Mouse (Mus musculus) heart, postnatal 0 days (tissue): ENCODE data around the gene Ttc30a1.
"Not testable (repeated sequence)": the region's sequence is repeated elsewhere in the genome, so short reads cannot be mapped to it uniquely, and the experiment has no call there.

Source experiments
- CTCF ChIP-seq: IDR thresholded peaks from 2 replicates; pipeline ENCODE4 v1.5.1; 2016; ENCODE audit warnings: antibody characterized with exemption, control low read depth, low read depth
- EP300 ChIP-seq: IDR thresholded peaks from 2 replicates; pipeline ENCODE4 v1.6.1; 2016; ENCODE audit warnings: antibody characterized with exemption, low read depth

- not testable (repeated sequence) for TF ChIP-seq CTCF, EP300
Measured at GRCm38 (mm10) chr2:75981440-75982081, at the start of gene Ttc30a1.
